Mouse (Mus musculus): Measurements from ENCODE around the gene Plekhg5.
A peak's percentile ranks its signal among the peaks of the same experiment; 100 is the strongest.

Gene Plekhg5

GRCm38 (mm10) chr4:152070494-152071396 lies 1.6 kb upstream of the Plekhg5 start:
- no peak for DNase-seq (ENCODE audit: low spot score in 2 of 2)

DNA sequence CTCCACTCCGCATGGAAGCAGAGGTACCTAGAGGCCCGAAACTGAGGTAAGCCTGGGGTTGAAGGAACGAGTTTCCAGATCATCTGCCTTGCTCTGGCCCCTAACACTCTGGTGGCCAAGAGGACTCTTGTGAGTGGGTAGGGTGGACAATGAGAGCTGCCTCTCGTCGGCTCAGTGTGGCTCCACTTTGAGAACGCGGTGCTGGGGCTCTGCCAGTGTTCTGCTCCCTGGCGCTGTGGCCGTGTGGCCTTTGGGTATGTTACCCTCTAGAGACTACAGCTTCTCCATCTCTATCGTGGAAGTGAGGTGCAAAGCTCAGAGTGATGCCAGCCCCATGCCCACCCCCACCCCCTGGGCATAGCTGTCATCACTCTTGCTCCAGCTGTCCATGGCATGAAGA lies 357 bp downstream of the Plekhg5 start:
- no peak for DNase-seq (ENCODE audit: low spot score in 2 of 2)

- DNase-seq (ENCODE audit: low spot score in 2 of 2) = no peak
These were observed 1.4 kb downstream of the Plekhg5 start for GRCm38 (mm10) chr4:152073715-152074114.

- DNase-seq (ENCODE audit: low spot score in 2 of 2) = no peak
These were observed 2.2 kb downstream of the Plekhg5 start for GRCm38 (mm10) chr4:152074548-152074947.

DNA sequence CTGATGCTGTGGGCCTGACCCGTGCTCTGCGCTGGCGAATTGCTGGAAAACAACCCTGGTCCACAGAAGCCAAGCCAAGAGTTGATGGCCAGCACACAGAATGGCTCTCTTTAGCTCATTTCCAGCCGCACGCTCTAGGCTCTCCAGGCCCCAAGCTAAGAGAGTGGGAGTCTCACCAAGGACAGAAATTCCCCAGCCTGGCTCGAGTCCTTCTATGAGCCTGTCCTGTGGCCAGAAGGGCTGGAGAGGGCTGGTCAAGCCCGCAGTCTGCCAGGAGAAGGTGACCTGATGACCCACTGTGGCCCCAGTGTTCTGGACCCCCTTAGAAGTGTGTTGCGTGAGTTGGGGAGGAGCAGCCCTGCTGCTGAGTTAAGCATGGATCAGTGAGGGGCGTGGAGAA lies 4.9 kb downstream of the Plekhg5 start:
- no peak for DNase-seq (ENCODE audit: low spot score in 2 of 2)

DNA sequence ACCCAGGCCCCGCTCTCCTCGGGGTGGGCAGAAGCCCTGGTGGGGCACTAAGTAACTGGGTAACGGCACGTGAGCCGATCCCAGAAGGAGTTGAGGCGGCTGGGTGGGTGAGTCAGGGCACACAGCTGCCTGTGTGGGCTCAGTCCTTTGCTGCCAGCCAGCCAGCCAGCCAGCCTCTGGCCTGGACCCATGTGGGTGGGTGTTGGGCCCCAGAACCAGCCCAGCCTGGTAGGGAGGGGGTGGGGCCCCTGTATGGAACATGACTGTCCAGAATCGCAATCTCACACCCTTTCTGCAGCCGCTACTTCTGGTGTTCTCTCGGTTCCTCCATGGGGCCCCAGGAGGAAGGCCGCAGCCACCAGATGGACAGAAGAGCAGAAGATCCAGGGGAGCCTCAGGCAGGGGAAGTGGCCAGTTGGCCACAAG lies 5.8 kb downstream of the Plekhg5 start:
- DNase-seq (ENCODE audit: low spot score in 2 of 2) = peak in 1 of 2 experiments; percentile 25

DNA sequence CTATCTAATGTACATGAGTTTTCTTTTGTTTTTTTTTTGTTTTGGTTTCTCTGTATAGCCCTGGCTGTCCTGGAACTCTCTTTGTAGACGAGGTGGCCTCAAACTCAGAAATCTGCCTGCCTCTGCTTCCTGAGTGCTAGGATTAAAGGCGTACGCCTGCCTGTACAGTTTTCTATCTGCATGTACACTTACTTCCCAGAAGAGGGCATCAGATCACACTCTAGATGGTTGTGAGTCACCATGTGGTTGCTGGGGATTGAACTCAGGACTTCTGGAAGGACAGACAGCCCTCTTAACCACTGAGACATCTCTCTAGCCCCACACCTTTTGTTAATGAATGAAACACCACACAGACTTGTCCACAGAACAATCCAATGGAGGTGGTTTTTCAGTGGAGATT lies 7.0 kb downstream of the Plekhg5 start:
- no peak for DNase-seq (ENCODE audit: low spot score in 2 of 2)

- DNase-seq (ENCODE audit: low spot score in 2 of 2) = no peak
These were observed 7.6 kb downstream of the Plekhg5 start for GRCm38 (mm10) chr4:152079931-152080330.

DNA sequence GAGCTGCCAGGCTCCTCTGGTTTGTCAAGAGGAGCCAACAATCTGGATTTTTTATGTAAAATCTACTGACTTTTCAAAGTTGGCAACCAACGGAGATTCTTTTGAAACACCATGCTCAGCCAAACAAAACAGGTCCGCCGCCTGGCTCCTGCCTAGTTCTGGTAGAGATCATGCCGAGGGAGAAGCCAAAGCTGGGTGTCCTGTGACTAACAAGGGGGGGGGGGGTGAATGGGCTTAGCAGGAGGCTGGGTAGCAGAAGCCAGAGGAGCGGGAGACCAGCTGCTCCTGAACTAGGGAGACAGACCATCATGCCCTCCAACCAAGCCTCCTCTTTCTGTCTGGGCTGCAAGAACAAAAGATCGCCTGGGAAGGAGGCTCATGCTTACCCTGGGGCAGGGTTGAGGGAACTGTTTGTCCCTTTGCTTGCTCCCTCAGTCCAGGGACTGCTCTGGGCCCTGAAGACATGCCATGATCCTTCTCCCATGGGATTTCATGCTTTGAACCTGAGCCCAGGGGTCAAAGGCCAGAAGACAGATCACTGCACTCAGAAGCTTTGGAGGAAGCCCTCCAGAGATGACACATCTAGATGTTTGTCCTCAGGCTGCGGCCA lies 11.4 kb downstream of the Plekhg5 start:
- no peak for DNase-seq (ENCODE audit: low spot score in 2 of 2)

- DNase-seq (ENCODE audit: low spot score in 2 of 2) = no peak
These were observed 12.3 kb downstream of the Plekhg5 start for GRCm38 (mm10) chr4:152084616-152085015.

- DNase-seq (ENCODE audit: low spot score in 2 of 2) = peak; percentile 47 to 56
These were observed 14.4 kb downstream of the Plekhg5 start for GRCm38 (mm10) chr4:152086505-152087210.

DNA sequence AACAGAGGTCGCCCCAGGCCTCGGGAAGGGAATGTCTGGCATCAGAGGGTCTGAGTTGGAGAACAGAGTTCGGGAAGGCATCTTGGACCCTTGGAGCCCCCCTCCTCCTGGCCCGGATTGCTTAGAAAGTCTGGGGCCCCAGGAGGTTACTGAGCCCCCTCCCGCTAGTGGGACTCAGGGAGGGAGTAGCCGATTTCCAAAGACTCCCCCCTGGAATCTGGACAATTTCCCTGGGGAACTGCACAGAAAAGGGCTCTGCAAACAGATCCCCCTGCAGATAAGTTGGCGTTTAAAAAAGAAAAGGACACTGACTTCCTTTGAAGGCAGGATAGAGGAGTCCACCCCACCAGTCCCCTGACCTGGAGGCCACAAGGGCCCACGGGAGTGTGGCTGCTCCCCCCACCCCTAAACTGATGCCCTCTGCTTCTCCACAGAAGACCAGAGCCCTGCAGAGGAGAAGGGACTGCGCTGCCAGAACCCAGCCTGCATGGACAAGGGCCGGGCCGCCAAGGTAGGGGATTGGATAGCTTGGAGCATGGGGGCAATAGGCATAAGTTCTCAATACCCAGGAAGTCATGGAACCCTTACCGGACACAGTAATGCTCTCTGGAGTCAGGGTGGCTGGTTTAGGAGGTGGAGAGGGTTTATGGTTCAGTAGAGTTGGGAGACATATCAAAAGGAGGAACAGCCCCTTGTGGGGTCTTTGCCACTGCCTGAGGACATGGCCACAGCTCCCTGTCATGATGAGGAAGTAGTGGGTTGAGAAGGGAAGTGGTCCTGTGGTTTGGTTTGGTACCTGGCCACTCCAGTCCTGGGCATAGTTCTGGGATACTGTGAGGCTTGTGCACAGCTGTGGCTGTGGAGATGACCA lies 15.1 kb downstream of the Plekhg5 start:
- DNase-seq (ENCODE audit: low spot score in 2 of 2) = no peak

- DNase-seq (ENCODE audit: low spot score in 2 of 2) = no peak
These were observed 15.8 kb downstream of the Plekhg5 start for GRCm38 (mm10) chr4:152088133-152088532.

- no peak for DNase-seq (ENCODE audit: low spot score in 2 of 2)
These were observed 16.3 kb downstream of the Plekhg5 start for GRCm38 (mm10) chr4:152088556-152089120.

GRCm38 (mm10) chr4:152090191-152090590 lies 17.9 kb downstream of the Plekhg5 start:
- no peak for DNase-seq (ENCODE audit: low spot score in 2 of 2)

GRCm38 (mm10) chr4:152092751-152093293 lies 20.5 kb downstream of the Plekhg5 start:
- DNase-seq (ENCODE audit: low spot score in 2 of 2) = peak; percentile 36 to 52

DNA sequence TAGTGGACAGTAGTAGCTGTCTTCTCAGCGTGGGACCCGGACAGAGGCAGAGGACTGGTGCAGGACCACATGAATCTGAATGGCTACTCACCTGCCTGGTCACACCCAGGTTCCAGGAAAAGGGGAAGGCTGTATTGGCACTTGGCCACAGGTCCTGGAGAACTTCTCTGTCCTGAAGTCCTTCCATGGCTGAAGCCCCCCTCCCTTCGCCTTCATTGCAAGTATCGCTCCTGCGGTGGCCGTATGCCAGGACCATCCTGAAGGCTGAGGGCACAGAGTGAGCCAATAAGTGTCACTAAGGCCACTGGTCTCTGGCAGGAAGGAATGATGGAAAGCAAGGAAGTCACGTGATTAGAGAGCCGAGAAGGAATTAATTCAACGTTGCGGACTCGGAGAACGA lies 21.9 kb downstream of the Plekhg5 start:
- no peak for DNase-seq (ENCODE audit: low spot score in 2 of 2)

GRCm38 (mm10) chr4:152095937-152096910 lies 23.9 kb downstream of the Plekhg5 start:
- DNase-seq (ENCODE audit: low spot score in 2 of 2) = peak; percentile 53 to 77

- DNase-seq (ENCODE audit: low spot score in 2 of 2) = no peak
These were observed 24.6 kb downstream of the Plekhg5 start for GRCm38 (mm10) chr4:152096927-152097326.

Measured in urinary bladder, postnatal 36 days (tissue).